8 mouse cellular contexts compared by ENCODE assay signal in the genomic region with DNA sequence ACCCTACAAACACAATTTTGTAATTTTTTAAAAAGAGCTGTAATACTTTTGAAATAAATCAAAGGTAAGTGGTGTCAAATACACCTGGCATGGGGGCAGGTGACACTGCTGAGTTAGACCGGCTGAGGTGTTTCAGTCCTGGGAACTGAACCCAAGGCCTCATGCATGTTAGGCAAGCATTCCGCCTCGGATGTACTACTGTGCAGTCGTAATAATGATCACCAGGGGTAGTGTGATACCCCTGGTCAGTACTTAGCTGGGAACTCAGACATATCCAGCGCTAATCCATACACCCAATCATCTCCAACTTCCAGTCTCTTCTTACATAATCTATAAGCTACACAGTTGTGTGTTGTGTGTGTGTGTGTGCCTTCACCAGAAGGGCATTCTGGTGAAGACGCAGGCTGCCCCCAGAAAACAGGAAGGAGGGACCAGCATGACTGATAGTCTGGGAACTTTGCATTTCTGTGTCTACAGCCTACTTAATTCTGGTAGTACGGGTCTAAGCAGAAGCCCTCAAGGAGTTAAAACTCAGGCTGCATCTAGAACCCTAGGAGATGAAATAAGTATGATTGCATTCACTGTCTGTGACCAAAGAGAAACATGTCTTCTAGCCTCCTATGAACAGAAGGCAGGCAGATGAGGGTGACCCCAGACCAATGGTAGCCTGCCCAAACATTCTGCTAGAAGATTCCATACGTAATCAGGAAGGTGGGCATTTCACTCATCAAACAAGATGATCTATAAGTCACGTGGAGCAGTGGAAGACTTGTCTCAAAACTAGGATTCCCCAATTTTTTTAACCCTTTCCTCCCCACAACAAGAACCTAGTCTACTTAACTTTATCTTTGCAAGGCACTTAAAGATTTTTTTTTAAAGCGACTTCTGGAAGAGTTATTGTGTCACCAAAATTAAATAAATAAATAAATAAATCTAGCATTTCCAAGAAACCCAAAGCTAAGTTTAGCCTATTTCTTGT. TPM values are rescaled to one million over a fixed set of nuclear protein-coding genes. Genes with fewer than 3 reads are reported as not detected.
A peak's percentile ranks its signal among the peaks of the same experiment; 100 is the strongest.
DNase-seq lines count a peak whose midpoint lies in the region; ATAC-seq and TF ChIP-seq lines count a peak whose summit lies in the region.

No protein-coding gene starts in this region.

- H3K4me1 ChIP-seq in forebrain, embryonic 13.5 days, result peaks cover 86% of the 10 kb centered on the region
- peaks cover 31% of the 10 kb centered on the region for H3K4me1 ChIP-seq in forebrain, embryonic 11.5 days (replicated peaks; ENCODE audit: control insufficient read depth, insufficient read depth, low read length)
- H3K4me1 ChIP-seq in neural tube, embryonic 12.5 days, result peaks cover 73% of the 10 kb centered on the region
- peaks cover 4% of the 10 kb centered on the region; the same call in 1 of the 2 replicates for H3K4me1 ChIP-seq in intestine, postnatal 0 days (replicated peaks; ENCODE audit: control insufficient read depth, insufficient read depth, low read length)
- H3K4me1 ChIP-seq in stomach, embryonic 16.5 days (ENCODE audit: control insufficient read depth, insufficient read depth, low read length), result peaks cover 44% of the 10 kb centered on the region

- no peaks in the 10 kb centered on the region for H3K9me3 ChIP-seq in forebrain, embryonic 13.5 days (replicated peaks)
- H3K9me3 ChIP-seq in forebrain, embryonic 11.5 days (ENCODE audit: control insufficient read depth, low read length), result no peaks in the 10 kb centered on the region
- H3K9me3 ChIP-seq in neural tube, embryonic 12.5 days, result no peaks in the 10 kb centered on the region
- no peaks in the 10 kb centered on the region for H3K9me3 ChIP-seq in intestine, postnatal 0 days (ENCODE audit: control insufficient read depth)
- no peaks in the 10 kb centered on the region for H3K9me3 ChIP-seq in stomach, embryonic 16.5 days (replicated peaks; ENCODE audit: control insufficient read depth, low read length)

- H3K4me2 ChIP-seq in forebrain, embryonic 13.5 days, result peak overlapping the region; percentile 100
- H3K4me2 ChIP-seq in forebrain, embryonic 11.5 days (ENCODE audit: low read depth, low read length, severe bottlenecking), result no peak overlapping the region
- H3K4me2 ChIP-seq in neural tube, embryonic 12.5 days (replicated peaks), result peak overlapping the region; percentile 22; the same call in 1 of the 2 replicates
- peak overlapping the region; percentile 78 for H3K4me2 ChIP-seq in intestine, postnatal 0 days (replicated peaks; ENCODE audit: low read depth)
- H3K4me2 ChIP-seq in stomach, embryonic 16.5 days (ENCODE audit: low read depth, low read length), result peak overlapping the region; percentile 90

- no peak overlapping the region for H3K9ac ChIP-seq in forebrain, embryonic 13.5 days
- H3K9ac ChIP-seq in forebrain, embryonic 11.5 days (ENCODE audit: low read length), result no peak overlapping the region
- H3K9ac ChIP-seq in neural tube, embryonic 12.5 days, result no peak overlapping the region
- peak overlapping the region; percentile 100 for H3K9ac ChIP-seq in intestine, postnatal 0 days (ENCODE audit: low read depth, low read length)
- peak overlapping the region; percentile 43 for H3K9ac ChIP-seq in stomach, embryonic 16.5 days (ENCODE audit: low read length)

- H3K27ac ChIP-seq in forebrain, embryonic 13.5 days, result no peak overlapping the region
- H3K27ac ChIP-seq in forebrain, embryonic 11.5 days (ENCODE audit: low read depth, low read length), result no peak overlapping the region
- no peak overlapping the region for H3K27ac ChIP-seq in neural tube, embryonic 12.5 days
- 0 out of 2 replicates have a peak overlapping the region, but pooled peaks have one; percentile 46 for H3K27ac ChIP-seq in intestine, postnatal 0 days (ENCODE audit: low read depth, low read length)
- peak overlapping the region; percentile 54 for H3K27ac ChIP-seq in stomach, embryonic 16.5 days (ENCODE audit: low read length)

- 80% methylated on average over 10 of the region's 10 CpGs for WGBS in forebrain, embryonic 13.5 days
- 84% methylated on average over 10 of the region's 10 CpGs for WGBS in forebrain, embryonic 11.5 days
- 82% methylated on average over 10 of the region's 10 CpGs for WGBS in neural tube, embryonic 12.5 days
- WGBS in intestine, postnatal 0 days, result 30% methylated on average over 10 of the region's 10 CpGs
- WGBS in stomach, embryonic 16.5 days, result 50% methylated on average over 10 of the region's 10 CpGs

- H3K4me3 ChIP-seq in forebrain, embryonic 13.5 days, result peak overlapping the region; percentile 6; the same call in 1 of the 2 replicates
- H3K4me3 ChIP-seq in forebrain, embryonic 11.5 days (ENCODE audit: low read depth, low read length), result no peak overlapping the region
- H3K4me3 ChIP-seq in neural tube, embryonic 12.5 days, result no peak overlapping the region
- peak overlapping the region; percentile 97 for H3K4me3 ChIP-seq in intestine, postnatal 0 days (ENCODE audit: low read depth, low read length)
- H3K4me3 ChIP-seq in stomach, embryonic 16.5 days (replicated peaks; ENCODE audit: low read length), result peak overlapping the region; percentile 30

- DNase-seq in forebrain, embryonic 11.5 days (ENCODE audit: low spot score), result no peak
- no peak for DNase-seq in neural tube, embryonic 10.5 days (ENCODE audit: extremely low spot score, low spot score)
- DNase-seq in frontal cortex, postnatal 36 days (ENCODE audit: low spot score in 2 of 2), result no peak

- no peak for ATAC-seq in forebrain, embryonic 13.5 days
- ATAC-seq in forebrain, embryonic 11.5 days (replicated peaks; ENCODE audit: low FRiP score), result no peak
- ATAC-seq in neural tube, embryonic 12.5 days (ENCODE audit: low FRiP score, low read depth), result no peak
- no peak for ATAC-seq in intestine, postnatal 0 days
- ATAC-seq in stomach, embryonic 16.5 days (ENCODE audit: insufficient read depth, low FRiP score), result no peak
- ATAC-seq in megakaryocyte-erythroid progenitor cell, adult 5-6 weeks (replicated peaks; ENCODE audit: low FRiP score, low TSS enrichment, poor library complexity, severe bottlenecking), result no peak

- H3K36me3 ChIP-seq in forebrain, embryonic 13.5 days (ENCODE audit: poor library complexity, severe bottlenecking), result peaks cover 23% of the 10 kb centered on the region
- no peaks in the 10 kb centered on the region; the same call in 1 of the 2 replicates for H3K36me3 ChIP-seq in forebrain, embryonic 11.5 days (ENCODE audit: control insufficient read depth, insufficient read depth, low read length)
- H3K36me3 ChIP-seq in neural tube, embryonic 12.5 days, result peaks cover 13% of the 10 kb centered on the region; the same call in 1 of the 2 replicates
- peaks cover 27% of the 10 kb centered on the region for H3K36me3 ChIP-seq in intestine, postnatal 0 days (ENCODE audit: control insufficient read depth, insufficient read depth)
- 0 out of 2 replicates have a peak, but pooled peaks cover 3% of the 10 kb centered on the region for H3K36me3 ChIP-seq in stomach, embryonic 16.5 days (ENCODE audit: control insufficient read depth, insufficient read depth, low read length)

- TF ChIP-seq CTCF in intestine, postnatal 0 days (IDR thresholded peaks at IDR 0.05; ENCODE audit: low read depth), result peak; percentile 15; the same call in 1 of the 2 replicates

- no peaks in the 10 kb centered on the region for H3K27me3 ChIP-seq in forebrain, embryonic 13.5 days
- no peaks in the 10 kb centered on the region for H3K27me3 ChIP-seq in forebrain, embryonic 11.5 days (ENCODE audit: control insufficient read depth, insufficient read depth, low read length)
- no peaks in the 10 kb centered on the region for H3K27me3 ChIP-seq in neural tube, embryonic 12.5 days (replicated peaks)
- H3K27me3 ChIP-seq in intestine, postnatal 0 days (replicated peaks; ENCODE audit: control insufficient read depth, insufficient read depth, low read length), result no peaks in the 10 kb centered on the region
- no peaks in the 10 kb centered on the region for H3K27me3 ChIP-seq in stomach, embryonic 16.5 days (ENCODE audit: control insufficient read depth, insufficient read depth, low read length)

RNA-seq across cellular contexts. Expression of gene Irf2bp2, which starts 6.9 kb away (rescaled TPM):
- polyA plus RNA-seq in forebrain, embryonic 13.5 days (2015; fragmentation: Nextera tagmentation; extraction: Ambion mirVana), result 8.1 and 8.3 TPM in 2 replicates
- 4.5 and 4.6 TPM in 2 replicates for polyA plus RNA-seq in forebrain, embryonic 11.5 days (2014; fragmentation: Nextera tagmentation; extraction: Ambion mirVana)
- 8.5 and 9.5 TPM in 2 replicates for polyA plus RNA-seq in neural tube, embryonic 12.5 days (2016; fragmentation: Nextera tagmentation; extraction: Ambion mirVana)
- polyA plus RNA-seq in intestine, postnatal 0 days (2015; fragmentation: Nextera tagmentation; extraction: Ambion mirVana), result 13.3 and 14.9 TPM in 2 replicates
- 9.9 and 10.8 TPM in 2 replicates for polyA plus RNA-seq in stomach, embryonic 16.5 days (2015; fragmentation: Nextera tagmentation; extraction: Ambion mirVana)
- total RNA-seq in megakaryocyte-erythroid progenitor cell, adult 5-6 weeks (2014; fragmentation: Nextera tagmentation), result 45.8 and 54.3 TPM in 2 replicates
- total RNA-seq in megakaryocyte-erythroid progenitor cell, adult 5-6 weeks (2017), result 44.1 and 56.8 TPM in 2 replicates

Comparison
In these comparisons a context has a peak if more than half of its experiments do, and no peak if none do; other contexts are left out.
1. H3K4me3 ChIP-seq: peak in forebrain, embryonic 13.5 days (single experiment), intestine, postnatal 0 days (single experiment) and stomach, embryonic 16.5 days (single experiment); none in forebrain, embryonic 11.5 days (single experiment) and neural tube, embryonic 12.5 days (single experiment).
2. H3K27ac ChIP-seq: peak in intestine, postnatal 0 days (single experiment) and stomach, embryonic 16.5 days (single experiment); none in forebrain, embryonic 13.5 days (single experiment), forebrain, embryonic 11.5 days (single experiment) and neural tube, embryonic 12.5 days (single experiment).
3. H3K9ac ChIP-seq: peak in intestine, postnatal 0 days (single experiment) and stomach, embryonic 16.5 days (single experiment); none in forebrain, embryonic 13.5 days (single experiment), forebrain, embryonic 11.5 days (single experiment) and neural tube, embryonic 12.5 days (single experiment).